Mouse (Mus musculus): Measurements from ENCODE around the gene Cts8.

The Cts8 gene

DNA sequence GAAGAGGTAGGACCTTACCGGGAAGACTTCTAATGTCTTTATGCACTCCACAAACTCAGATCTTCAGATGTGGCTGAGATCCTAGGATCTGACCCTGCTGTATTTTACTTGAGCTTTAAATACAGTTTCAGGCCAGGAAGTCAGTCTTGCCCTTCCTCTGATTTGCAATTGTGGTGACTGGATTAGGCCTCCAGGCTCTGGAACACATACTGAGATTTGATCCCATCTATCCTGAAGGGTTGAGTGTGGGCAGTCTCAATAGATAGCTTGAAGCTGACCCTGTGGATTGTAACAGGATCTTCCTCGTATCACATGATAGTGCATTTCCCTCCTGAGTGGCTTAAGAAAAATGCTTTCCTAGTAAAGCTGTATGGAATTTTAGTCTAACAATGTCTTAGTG lies at the start of gene Cts8:
Gene Cts8, minus strand, starts transcription at position 101 of the 400 bp plus-strand sequence.
- DNase-seq (ENCODE audit: low spot score in 2 of 2): no peak

DNA sequence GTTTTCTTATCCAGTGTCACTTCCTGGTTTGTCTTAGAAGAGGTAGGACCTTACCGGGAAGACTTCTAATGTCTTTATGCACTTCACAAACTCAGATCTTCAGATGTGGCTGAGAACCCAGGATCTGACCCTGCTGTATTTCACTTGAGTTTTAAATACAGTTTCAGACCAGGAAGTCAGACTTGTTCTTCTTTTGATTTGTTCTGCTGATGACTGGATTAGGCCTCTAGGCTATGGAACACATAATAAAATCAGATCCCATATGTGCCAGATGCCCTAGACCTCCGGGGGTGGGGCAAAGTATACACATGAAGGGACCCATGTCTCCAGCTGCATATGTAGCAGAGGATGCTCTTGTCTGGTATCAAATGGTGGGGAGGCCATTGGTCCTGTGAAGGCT lies 33.6 kb upstream of the Cts8 start, which contains the start of gene Gm49398:
Gene Gm49398, minus strand, starts transcription at position 101 of the 400 bp plus-strand sequence.
- DNase-seq (ENCODE audit: low spot score in 2 of 2): no peak

DNA sequence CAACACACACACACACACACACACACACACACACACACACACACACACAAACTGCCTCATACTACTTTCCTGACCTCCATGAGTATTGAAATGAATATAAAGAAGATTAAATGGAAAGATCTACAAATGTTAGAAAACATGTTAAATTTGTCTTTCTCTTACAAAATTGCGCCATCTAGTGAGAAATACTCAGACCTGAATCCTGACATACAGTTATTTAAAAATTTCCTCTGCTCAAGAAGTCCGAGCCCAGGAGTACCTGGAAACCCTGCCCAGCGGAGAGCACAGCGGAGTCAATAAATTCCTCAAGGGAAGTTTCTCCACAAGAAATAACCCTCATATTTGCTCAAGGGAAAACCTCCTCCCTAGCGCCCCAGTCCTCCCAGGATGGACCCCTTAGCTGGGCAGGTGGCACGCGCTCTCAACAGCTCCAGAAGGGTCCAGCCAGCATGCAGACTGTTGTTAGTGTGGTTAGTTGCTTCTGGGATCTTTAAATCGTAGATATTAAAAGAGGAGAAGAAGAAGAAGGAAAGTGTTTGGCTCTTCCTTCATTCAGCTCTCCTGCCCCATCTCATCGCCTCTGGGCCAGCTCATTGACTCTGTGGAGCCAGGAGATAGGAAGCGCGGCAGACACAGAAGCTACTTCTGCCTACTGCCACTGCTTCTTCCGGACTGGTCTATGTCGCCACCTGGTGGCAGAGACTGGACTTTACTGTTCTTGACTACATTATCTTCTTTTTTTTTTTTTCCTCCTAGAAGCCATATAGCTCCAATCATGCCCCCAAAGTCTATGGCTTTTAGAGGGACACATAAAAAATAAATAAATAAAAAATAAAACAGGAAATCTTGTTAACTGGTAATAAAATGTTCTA lies 13.8 kb downstream of the Cts8 start:
- peak; percentile 3 to 5 for DNase-seq (ENCODE audit: low spot score in 2 of 2)

GRCm38 (mm10) chr13:61203310-61203709 lies 51.8 kb downstream of the Cts8 start, which contains the start of gene Cts6:
Gene Cts6, minus strand, starts transcription at chr13:61203410.
- DNase-seq (ENCODE audit: low spot score in 2 of 2): no peak
